Mouse (Mus musculus) intestine, embryonic 15.5 days (tissue): ENCODE data around the gene Ubl4a. TPM values are rescaled to one million over a fixed set of nuclear protein-coding genes. Genes with fewer than 3 reads are reported as not detected.
A peak's percentile ranks its signal among the peaks of the same experiment; 100 is the strongest.
"Not testable (repeated sequence)": the region's sequence is repeated elsewhere in the genome, so short reads cannot be mapped to it uniquely, and the experiment has no call there.

Experiments
- ATAC-seq: fragments of 200-750 bp; cut with Nextera tagmentation; 2 replicates; pipeline ENCODE4 v1.8.0; 2017; ENCODE audit warnings: moderate TSS enrichment, moderate library complexity
- H3K27ac ChIP-seq: fragments of 300-500 bp; sonication (generic); 2 replicates; pipeline ENCODE4 v1.5.1; 2015; ENCODE audit warnings: mild to moderate bottlenecking, inconsistent platforms
- H3K27me3 ChIP-seq: fragments of 300-500 bp; sonication (generic); replicated peaks from 2 replicates; pipeline ENCODE4 v1.6.1; 2015; ENCODE audit warnings: inconsistent platforms
- H3K36me3 ChIP-seq: fragments of 300-500 bp; sonication (generic); 2 replicates; pipeline ENCODE4 v1.6.1; 2015; ENCODE audit warnings: inconsistent platforms
- H3K4me1 ChIP-seq: fragments of 300-500 bp; sonication (generic); replicated peaks from 2 replicates; pipeline ENCODE4 v1.6.1; 2015; ENCODE audit warnings: inconsistent platforms
- H3K4me2 ChIP-seq: fragments of 300-500 bp; sonication (generic); replicated peaks from 2 replicates; pipeline ENCODE4 v1.6.1; 2015; ENCODE audit warnings: mild to moderate bottlenecking, inconsistent platforms
- H3K4me3 ChIP-seq: fragments of 300-500 bp; sonication (generic); replicated peaks from 2 replicates; pipeline ENCODE4 v1.5.1; 2015; ENCODE audit warnings: inconsistent platforms
- H3K9ac ChIP-seq: fragments of 300-500 bp; sonication (generic); 2 replicates; pipeline ENCODE4 v1.6.1; 2015; ENCODE audit warnings: inconsistent platforms
- H3K9me3 ChIP-seq: fragments of 300-500 bp; sonication (generic); 2 replicates; pipeline ENCODE4 v1.6.1; 2016; ENCODE audit warnings: inconsistent platforms
- WGBS: fragments of 180-500 bp; shearing (Covaris S2); methylation state at CpG from one replicate; pipeline ENCODE4 v1.1.7; 2015; 5-methylcytosine and 5-hydroxymethylcytosine counted together
- polyA plus RNA-seq: library from polyadenylated mRNA; unstranded; fragments of >200 nt; fragmentation: Nextera tagmentation; extraction: Ambion mirVana; gene quantifications from 2 replicates; pipeline ENCODE4 v1.2.1, GENCODE M21; 2015

Ubl4a gene
- 65.1 and 66.8 TPM in 2 replicates for polyA plus RNA-seq

DNA sequence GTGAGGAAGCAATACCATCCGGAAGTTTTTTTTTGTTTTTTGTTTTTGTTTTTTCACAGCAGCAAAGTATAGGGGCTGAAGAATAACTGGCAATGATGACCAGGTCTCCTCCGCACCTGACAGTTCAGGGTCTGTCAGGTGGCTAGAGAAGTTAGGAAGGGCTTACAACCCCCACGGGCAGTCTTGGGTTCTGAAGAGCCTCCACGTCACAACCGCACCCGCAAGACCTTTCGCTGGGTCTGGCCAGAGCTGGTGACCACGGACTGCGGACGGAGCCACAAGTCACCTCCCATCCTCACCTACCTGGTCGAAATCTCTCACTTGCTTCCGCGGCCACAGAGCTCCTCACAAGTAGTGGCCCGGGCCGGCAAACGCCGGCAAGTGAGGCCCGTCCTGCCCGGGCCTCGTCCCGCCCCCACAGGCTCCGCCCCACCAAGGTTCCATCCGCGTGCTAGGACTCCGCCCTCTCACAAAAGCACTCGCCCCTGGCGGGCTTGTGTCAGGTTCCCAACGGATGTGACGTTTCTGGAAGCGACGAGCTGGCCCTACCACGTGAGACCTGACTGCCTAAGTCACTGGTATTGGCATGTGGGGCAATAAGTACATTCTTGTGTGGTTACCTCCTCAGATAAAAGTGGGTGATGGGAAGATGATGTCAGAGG lies at the start of gene Ubl4a, which contains the start of gene Slc10a3:
TSS of gene Ubl4a (minus strand) at position 331 of the 662 bp plus-strand sequence.
TSS of gene Slc10a3 (minus strand) at position 462 of the 662 bp plus-strand sequence.
- 26% methylated on average over 32 of the region's 32 CpGs for WGBS
- H3K9me3 ChIP-seq, result no peaks in the 10 kb centered on the region
- H3K4me1 ChIP-seq, result no peaks in the 10 kb centered on the region
- H3K4me2 ChIP-seq, result peak within 1 kb of the TSS; percentile 64
- peak within 1 kb of the TSS; percentile 51 for H3K9ac ChIP-seq
- no peaks in the 10 kb centered on the region for H3K27me3 ChIP-seq
- H3K4me3 ChIP-seq, result peak within 1 kb of the TSS; percentile 45
- H3K27ac ChIP-seq, result no peak within 1 kb of the TSS
- ATAC-seq, result peak; percentile 92
- H3K36me3 ChIP-seq, result no peaks in the 10 kb centered on the region

DNA sequence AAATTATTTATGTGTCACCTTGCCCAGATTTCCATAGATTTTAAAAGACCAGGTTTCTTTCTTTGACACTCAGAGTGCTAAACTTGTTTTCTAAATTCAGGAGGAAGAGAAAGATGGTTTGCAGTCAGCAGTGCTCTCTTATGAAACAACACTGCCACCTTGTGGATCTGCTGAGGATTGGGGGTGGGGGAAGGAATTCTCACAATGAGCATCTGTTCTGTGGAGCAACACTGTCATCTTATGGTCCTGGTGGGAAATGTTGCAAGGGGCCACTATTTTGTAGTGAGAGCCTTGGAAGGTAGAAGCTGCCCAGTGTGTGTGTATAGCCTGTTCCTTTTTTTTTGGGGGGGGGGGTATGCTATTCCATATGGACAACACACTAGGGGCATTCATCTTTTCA lies 40.4 kb upstream of the Ubl4a start:
- Histone ChIP-seq H3K27ac (no peak overlapping the region), H3K27me3 (no peaks in the 10 kb centered on the region), H3K9me3 (no peaks in the 10 kb centered on the region), H3K4me1 (no peaks in the 10 kb centered on the region), H3K9ac (no peak overlapping the region), H3K36me3 (no peaks in the 10 kb centered on the region), H3K4me3 (no peak overlapping the region), H3K4me2 (no peak overlapping the region)
- peak; percentile 82 for ATAC-seq

GRCm38 (mm10) chrX:74408340-74408739 lies 35.3 kb upstream of the Ubl4a start:
- no peak for ATAC-seq
- H3K27me3 ChIP-seq, result no peaks in the 10 kb centered on the region
- WGBS, result 54% methylated on average over 2 of the region's 2 CpGs

GRCm38 (mm10) chrX:74400136-74400535 lies 27.1 kb upstream of the Ubl4a start:
- no peak overlapping the region for H3K27ac ChIP-seq
- H3K4me1 ChIP-seq, result no peaks in the 10 kb centered on the region
- no peaks in the 10 kb centered on the region for H3K36me3 ChIP-seq
- H3K4me3 ChIP-seq, result no peak overlapping the region
- WGBS, result 81% methylated on average over 3 of the region's 3 CpGs
- no peaks in the 10 kb centered on the region for H3K27me3 ChIP-seq
- H3K9ac ChIP-seq, result no peak overlapping the region
- no peak overlapping the region for H3K4me2 ChIP-seq
- no peaks in the 10 kb centered on the region for H3K9me3 ChIP-seq
- ATAC-seq, result no peak

More at GRCm38 (mm10) chrX:74408340-74408739, 35.3 kb upstream of the Ubl4a start:
- no peak overlapping the region for H3K27ac ChIP-seq
- H3K36me3 ChIP-seq, result no peaks in the 10 kb centered on the region
- H3K9ac ChIP-seq, result no peak overlapping the region
- H3K9me3 ChIP-seq, result no peaks in the 10 kb centered on the region
- H3K4me3 ChIP-seq, result no peak overlapping the region
- no peak overlapping the region for H3K4me2 ChIP-seq
- no peaks in the 10 kb centered on the region for H3K4me1 ChIP-seq

DNA sequence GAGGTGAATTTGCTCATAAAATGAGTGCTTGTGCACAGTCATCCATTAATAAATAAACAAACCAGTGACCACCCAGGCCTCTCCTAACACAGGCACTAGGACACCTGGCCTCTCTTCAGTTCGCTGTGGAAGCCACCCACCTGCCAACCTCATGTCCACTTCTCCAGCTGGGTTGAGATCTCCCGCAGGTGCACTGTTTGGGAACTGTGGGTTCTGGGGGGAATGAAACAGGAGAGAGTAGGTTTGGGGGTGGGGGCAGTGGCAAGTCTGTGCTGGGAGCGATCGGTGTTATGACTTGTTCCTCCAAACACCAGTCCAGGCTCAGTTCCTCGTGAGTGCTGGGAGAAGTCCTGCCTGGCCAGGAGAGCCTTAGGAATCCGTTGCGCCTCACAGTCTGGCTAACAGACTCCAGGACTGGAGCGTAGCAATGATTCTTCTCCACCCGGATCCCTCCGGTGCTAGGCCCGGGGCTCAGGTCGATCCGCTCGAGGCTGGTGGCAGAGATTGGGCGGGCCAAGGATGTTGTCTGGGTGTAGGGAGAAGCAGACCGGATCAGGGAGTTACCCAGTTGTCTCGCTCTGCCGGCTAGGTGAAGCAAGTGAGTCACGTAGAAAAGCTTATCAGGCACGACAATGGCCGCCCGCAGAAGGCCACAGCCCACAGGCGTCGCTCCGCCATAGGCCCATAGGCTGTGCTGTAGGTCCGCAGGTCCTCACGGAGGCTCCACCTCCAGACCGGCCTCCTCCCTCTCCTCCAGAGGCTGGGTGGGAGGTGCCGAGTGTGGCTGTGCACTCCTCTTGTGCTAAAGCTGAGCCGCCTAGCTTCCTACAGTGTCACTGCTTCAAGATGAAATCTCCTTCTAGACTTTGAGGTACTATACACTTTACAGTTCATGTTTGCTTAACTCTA lies 19.8 kb upstream of the Ubl4a start, which contains the start of the genes Fam3a and Ikbkg:
TSS of gene Fam3a (minus strand) at position 738 of the 909 bp plus-strand sequence.
TSS of gene Ikbkg (plus strand) at position 756 of the 909 bp plus-strand sequence.
- H3K4me1 ChIP-seq, result no peaks in the 10 kb centered on the region
- H3K9ac ChIP-seq, result peak within 1 kb of the TSS; percentile 77
- ATAC-seq, result peak; percentile 100
- WGBS, result 23% methylated on average over 30 of the region's 30 CpGs
- H3K27me3 ChIP-seq, result no peaks in the 10 kb centered on the region
- H3K9me3 ChIP-seq, result no peaks in the 10 kb centered on the region
- peak within 1 kb of the TSS; percentile 47 for H3K4me3 ChIP-seq
- H3K27ac ChIP-seq, result peak within 1 kb of the TSS; percentile 81
- peak within 1 kb of the TSS; percentile 66 for H3K4me2 ChIP-seq
- H3K36me3 ChIP-seq, result no peaks in the 10 kb centered on the region

- Histone ChIP-seq H3K9me3 (no peaks in the 10 kb centered on the region), H3K4me3 (no peak overlapping the region), H3K9ac (no peak overlapping the region), H3K4me2 (no peak overlapping the region), H3K4me1 (no peaks in the 10 kb centered on the region), H3K27me3 (no peaks in the 10 kb centered on the region), H3K36me3 (no peaks in the 10 kb centered on the region), H3K27ac (no peak overlapping the region)
- no peak for ATAC-seq
Observed at GRCm38 (mm10) chrX:74388153-74388552, 15.1 kb upstream of the Ubl4a start.

GRCm38 (mm10) chrX:74384451-74384850 lies 11.4 kb upstream of the Ubl4a start:
- no peak overlapping the region for H3K27ac ChIP-seq
- WGBS, result 79% methylated on average over 2 of the region's 2 CpGs
- no peak overlapping the region for H3K4me2 ChIP-seq
- H3K9me3 ChIP-seq, result no peaks in the 10 kb centered on the region
- no peak overlapping the region for H3K4me3 ChIP-seq
- H3K36me3 ChIP-seq, result no peaks in the 10 kb centered on the region
- no peak overlapping the region for H3K9ac ChIP-seq
- H3K27me3 ChIP-seq, result no peaks in the 10 kb centered on the region
- ATAC-seq, result no peak
- no peaks in the 10 kb centered on the region for H3K4me1 ChIP-seq

DNA sequence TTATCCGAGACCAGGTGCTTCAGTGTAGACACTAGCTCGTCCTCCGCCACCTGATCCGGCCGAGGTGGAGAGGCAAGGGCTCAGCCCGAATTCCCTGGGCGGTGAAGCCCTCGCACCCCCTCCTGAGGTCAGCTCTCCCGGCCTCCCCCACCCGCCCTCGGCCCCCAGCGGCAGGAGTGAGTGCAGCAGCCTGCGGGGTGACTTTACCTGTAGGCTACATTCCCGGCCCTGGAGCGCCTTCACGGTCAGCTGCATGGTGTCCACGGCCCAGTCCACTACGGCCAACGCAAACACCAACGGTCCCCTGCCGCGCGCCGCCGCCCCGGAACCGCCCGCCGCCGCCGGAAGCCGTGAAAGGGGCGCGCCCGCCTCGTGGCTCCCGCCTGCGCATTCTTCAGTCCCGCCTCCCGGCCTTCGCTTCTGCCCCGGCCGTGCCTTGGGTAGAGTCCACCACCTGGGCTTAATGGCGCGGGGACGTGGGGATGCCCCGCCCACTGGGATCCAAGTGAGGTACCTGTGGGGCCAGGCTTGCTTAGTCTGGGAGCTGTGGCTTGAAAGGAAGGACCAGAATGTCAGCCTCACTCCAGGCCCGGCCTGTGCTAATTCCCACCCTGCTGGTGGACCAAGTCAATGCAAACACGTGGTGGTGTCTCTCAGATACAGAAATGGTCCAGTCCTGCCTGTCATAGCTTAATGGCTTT lies 4.7 kb downstream of the Ubl4a start:
- 16% methylated on average over 47 of the region's 49 CpGs for WGBS
- Histone ChIP-seq H3K9ac (peak overlapping the region; percentile 68), H3K9me3 (no peaks in the 10 kb centered on the region), H3K27me3 (no peaks in the 10 kb centered on the region), H3K4me2 (peak overlapping the region; percentile 57), H3K4me1 (no peaks in the 10 kb centered on the region), H3K4me3 (peak overlapping the region; percentile 55), H3K27ac (peak overlapping the region; percentile 39), H3K36me3 (no peaks in the 10 kb centered on the region)
- peak; percentile 88 for ATAC-seq

DNA sequence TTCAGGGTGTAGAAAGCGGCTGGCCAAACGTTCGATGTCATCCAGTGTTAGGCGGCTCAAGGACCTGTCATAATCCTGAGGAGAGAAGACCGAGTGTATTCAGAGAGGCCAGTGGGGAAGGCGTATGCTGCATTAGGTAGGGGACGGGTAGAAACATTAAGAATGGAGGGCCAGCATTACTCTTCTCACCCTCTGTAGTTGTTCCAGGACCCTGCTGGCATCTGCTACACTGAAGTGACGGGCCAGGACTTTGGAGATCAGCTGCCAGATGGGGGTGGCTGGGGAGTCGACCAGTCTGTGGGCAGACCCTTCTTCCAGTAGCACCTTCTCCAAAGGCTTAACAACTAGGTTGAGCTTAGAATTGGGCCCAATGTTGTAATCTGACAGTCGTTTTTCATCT lies 5.5 kb downstream of the Ubl4a start:
- ATAC-seq, result no peak
- Histone ChIP-seq H3K4me3 (peak overlapping the region; percentile 55), H3K4me1 (no peaks in the 10 kb centered on the region), H3K27ac (no peak overlapping the region), H3K9me3 (no peaks in the 10 kb centered on the region), H3K27me3 (no peaks in the 10 kb centered on the region), H3K9ac (peak overlapping the region; percentile 68), H3K4me2 (peak overlapping the region; percentile 57), H3K36me3 (no peaks in the 10 kb centered on the region)
- WGBS, result 57% methylated on average over 10 of the region's 10 CpGs

DNA sequence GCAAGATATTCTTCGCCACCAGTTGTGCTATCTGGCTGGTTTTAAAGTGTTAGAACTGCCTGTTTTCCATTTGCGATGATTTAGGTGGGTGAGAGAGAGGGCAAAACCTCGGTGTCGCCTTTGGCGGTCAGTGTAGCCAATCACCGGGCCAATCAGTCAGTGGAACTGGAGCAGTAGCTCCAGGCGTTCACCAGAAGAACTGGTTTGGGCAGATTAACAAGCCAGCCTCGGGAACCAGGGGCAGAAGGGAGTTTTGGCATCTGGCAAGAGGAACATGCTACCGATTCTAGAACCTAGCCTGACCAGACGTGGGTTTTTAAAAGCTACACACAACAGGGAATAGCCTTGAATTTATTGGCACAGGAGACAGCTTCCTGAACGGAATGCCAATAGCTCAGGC lies 13.8 kb downstream of the Ubl4a start:
- Histone ChIP-seq H3K9me3 (no peaks in the 10 kb centered on the region), H3K4me1 (no peaks in the 10 kb centered on the region), H3K27me3 (no peaks in the 10 kb centered on the region), H3K4me3 (no peak overlapping the region), H3K27ac (no peak overlapping the region), H3K4me2 (no peak overlapping the region), H3K9ac (no peak overlapping the region), H3K36me3 (no peaks in the 10 kb centered on the region)
- ATAC-seq, result no peak
- 35% methylated on average over 11 of the region's 11 CpGs for WGBS

GRCm38 (mm10) chrX:74357069-74357468 lies 15.9 kb downstream of the Ubl4a start:
- not testable (repeated sequence) for H3K4me3 ChIP-seq, H3K4me1 ChIP-seq, H3K4me2 ChIP-seq, H3K9ac ChIP-seq, ATAC-seq, H3K9me3 ChIP-seq, H3K27ac ChIP-seq, H3K27me3 ChIP-seq, H3K36me3 ChIP-seq
- 91% methylated on average over 3 of the region's 3 CpGs for WGBS

- ATAC-seq, result peak; percentile 88
- Histone ChIP-seq H3K27me3 (no peaks in the 10 kb centered on the region), H3K4me1 (no peaks in the 10 kb centered on the region), H3K4me2 (peak within 1 kb of the TSS; percentile 64), H3K9me3 (no peaks in the 10 kb centered on the region), H3K9ac (peak within 1 kb of the TSS; percentile 48), H3K4me3 (peak within 1 kb of the TSS; percentile 42), H3K27ac (no peak within 1 kb of the TSS), H3K36me3 (no peaks in the 10 kb centered on the region)
- WGBS, result 16% methylated on average over 12 of the region's 22 CpGs
Observed at GRCm38 (mm10) chrX:74353467-74353770, 19.6 kb downstream of the Ubl4a start, which contains the start of gene Lage3. TSS of gene Lage3 (minus strand) at chrX:74353618.
